Mouse (Mus musculus): ENCODE results near the gene BC030499. TPM values are rescaled to one million over a fixed set of nuclear protein-coding genes. Genes with fewer than 3 reads are reported as not detected.

The BC030499 gene
- total RNA-seq, 1 experiment from 2014 or later, result 1.3 TPM

Other genes with a start within 250 kb of the BC030499 start
- 33.6 and 36.0 TPM in 2 replicates for gene Eral1, start 210.5 kb upstream of the BC030499 start, total RNA-seq (2021)
- 23.3 and 23.9 TPM in 2 replicates for gene Fam222b, start 196.2 kb upstream of the BC030499 start, total RNA-seq (2021)
- gene Traf4, start 125.3 kb upstream of the BC030499 start, total RNA-seq (2021), result 35.6 and 42.3 TPM in 2 replicates
- gene Nek8, start 114.2 kb upstream of the BC030499 start, total RNA-seq (2021), result 15.7 and 17.6 TPM in 2 replicates
- gene Tlcd1, start 114.1 kb upstream of the BC030499 start, total RNA-seq (2021), result 73.0 and 107 TPM in 2 replicates
- gene Rpl23a, start 107.3 kb upstream of the BC030499 start, total RNA-seq (2021), result 1,910 and 2,113 TPM in 2 replicates
- gene Rab34, start 102.4 kb upstream of the BC030499 start, total RNA-seq (2021), result 90.8 and 97.4 TPM in 2 replicates
- gene Proca1, start 97.4 kb upstream of the BC030499 start, total RNA-seq (2021), result 14.6 and 16.8 TPM in 2 replicates
- 96.9 and 111 TPM in 2 replicates for gene Sdf2, start 45.1 kb upstream of the BC030499 start, total RNA-seq (2021)
- 65.2 and 74.6 TPM in 2 replicates for gene Supt6, start 44.9 kb upstream of the BC030499 start, total RNA-seq (2021)
- gene 2610507B11Rik, start 29.1 kb upstream of the BC030499 start, total RNA-seq (2021), result 163 and 168 TPM in 2 replicates
- 9.5 and 10.7 TPM in 2 replicates for gene Spag5, start 10.7 kb downstream of the BC030499 start, total RNA-seq (2021)
- gene Aldoc, start 32.1 kb downstream of the BC030499 start, total RNA-seq (2021), result 20.9 and 23.2 TPM in 2 replicates
- 57.0 and 63.2 TPM in 2 replicates for gene Pigs, start 37.6 kb downstream of the BC030499 start, total RNA-seq (2021)
- 27.3 and 45.5 TPM in 2 replicates for gene Unc119, start 52.6 kb downstream of the BC030499 start, total RNA-seq (2021)
- gene Foxn1, start 95.7 kb downstream of the BC030499 start, total RNA-seq (2021), result 0.36 and 0.86 TPM in 2 replicates
- gene Slc13a2, start 131.4 kb downstream of the BC030499 start, total RNA-seq (2021), result not detected in 2 replicates
- gene Slc46a1, start 174.9 kb downstream of the BC030499 start, total RNA-seq (2021), result 46.2 and 57.5 TPM in 2 replicates
- gene Sarm1, start 206.9 kb downstream of the BC030499 start, total RNA-seq (2021), result 6.1 and 6.7 TPM in 2 replicates
- gene Vtn, start 208.2 kb downstream of the BC030499 start, total RNA-seq (2021), result 1.1 and 23.3 TPM in 2 replicates
- not detected in 2 replicates for gene Sebox, start 212.6 kb downstream of the BC030499 start, total RNA-seq (2021)
- 32.1 and 35.9 TPM in 2 replicates for gene Tmem199, start 221.3 kb downstream of the BC030499 start, total RNA-seq (2021)
- gene Poldip2, start 221.4 kb downstream of the BC030499 start, total RNA-seq (2021), result 155 and 159 TPM in 2 replicates
- 40.6 and 45.9 TPM in 2 replicates for gene Tnfaip1, start 245.5 kb downstream of the BC030499 start, total RNA-seq (2021)
- gene Ift20, start 245.5 kb downstream of the BC030499 start, total RNA-seq (2021), result 81.9 and 97.8 TPM in 2 replicates